Mouse (Mus musculus): Measurements from ENCODE around the gene Them7. TPM values are rescaled to one million over a fixed set of nuclear protein-coding genes. Genes with fewer than 3 reads are reported as not detected.

The Them7 gene
- polyA plus RNA-seq, 1 experiment from 2014 or later, result 0.17 TPM

DNA sequence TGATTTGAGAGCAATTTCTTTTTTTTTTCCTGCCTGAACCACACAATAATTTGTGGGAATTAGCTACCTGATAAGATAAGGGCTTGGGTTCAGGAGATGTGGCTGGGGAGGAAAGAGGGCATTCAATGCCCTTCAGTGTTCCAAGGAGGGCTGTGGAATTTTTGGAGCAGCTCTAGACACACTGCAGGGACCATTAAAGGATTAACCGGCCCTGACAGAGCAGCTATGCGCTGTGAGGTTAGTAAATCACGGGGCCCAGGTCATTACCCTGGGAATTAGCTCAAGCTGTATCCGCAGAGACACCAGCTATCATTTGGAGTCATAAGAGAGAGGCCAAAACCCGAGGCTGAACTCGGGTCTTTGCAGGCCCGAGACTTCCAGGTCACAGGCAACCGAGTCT, 24.0 kb upstream of the Them7 start:
- WGBS, result 63% methylated on average over 8 of the region's 8 CpGs
- H3K36me3 ChIP-seq (ENCODE audit: control insufficient read depth, insufficient read depth, low read length), result no peaks in the 10 kb centered on the region
- H3K27ac ChIP-seq (ENCODE audit: low read depth, low read length), result no peak overlapping the region
- ATAC-seq (ENCODE audit: low FRiP score) (no peak), DNase-seq (ENCODE audit: low spot score) (no peak)
- no peaks in the 10 kb centered on the region for H3K27me3 ChIP-seq (ENCODE audit: control insufficient read depth, insufficient read depth, low read length)
- no peak overlapping the region for H3K9ac ChIP-seq (ENCODE audit: low read depth, low read length)
- no peaks in the 10 kb centered on the region for H3K9me3 ChIP-seq (ENCODE audit: control insufficient read depth, low read length)
- H3K4me1 ChIP-seq (replicated peaks; ENCODE audit: control insufficient read depth, insufficient read depth, low read length), result no peaks in the 10 kb centered on the region
- no peak overlapping the region for H3K4me3 ChIP-seq (ENCODE audit: low read depth, low read length)
- no peak overlapping the region for H3K4me2 ChIP-seq (replicated peaks; ENCODE audit: low read depth, low read length)

GRCm38 (mm10) chr2:105206563-105207174, 17.5 kb upstream of the Them7 start:
- ATAC-seq (ENCODE audit: low FRiP score), result no peak
- 84% methylated on average over 9 of the region's 9 CpGs for WGBS
- H3K4me3 ChIP-seq (ENCODE audit: low read depth, low read length), result no peak overlapping the region

DNA sequence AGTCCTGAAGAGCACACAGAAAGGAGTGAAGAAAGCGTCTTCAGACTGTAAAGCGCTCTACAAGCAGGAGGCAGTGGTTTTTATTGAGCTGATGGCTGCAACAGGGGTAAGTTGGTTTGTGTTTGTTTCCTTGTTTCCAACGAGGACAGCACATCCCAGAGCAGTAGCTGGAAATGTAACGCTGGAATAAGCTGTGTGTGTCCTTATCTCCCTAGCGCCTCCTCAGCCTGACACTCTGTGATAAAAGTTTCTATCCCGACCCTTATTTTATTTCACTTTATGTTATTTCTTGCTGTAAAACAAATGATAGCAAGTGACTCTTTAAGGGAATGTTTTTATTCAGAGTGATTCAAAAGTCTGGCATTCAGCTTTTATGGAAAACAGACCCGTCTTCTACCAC, 11.3 kb upstream of the Them7 start:
- no peaks in the 10 kb centered on the region for H3K36me3 ChIP-seq (ENCODE audit: control insufficient read depth, insufficient read depth, low read length)
- H3K9me3 ChIP-seq (ENCODE audit: control insufficient read depth, low read length), result no peaks in the 10 kb centered on the region
- H3K27ac ChIP-seq (ENCODE audit: low read depth, low read length), result no peak overlapping the region
- ATAC-seq (ENCODE audit: low FRiP score), result no peak
- 87% methylated on average over 7 of the region's 7 CpGs for WGBS
- H3K4me2 ChIP-seq (replicated peaks; ENCODE audit: low read depth, low read length), result no peak overlapping the region
- H3K9ac ChIP-seq (ENCODE audit: low read depth, low read length), result no peak overlapping the region
- no peaks in the 10 kb centered on the region for H3K27me3 ChIP-seq (ENCODE audit: control insufficient read depth, insufficient read depth, low read length)
- no peak for DNase-seq (ENCODE audit: low spot score)
- no peak overlapping the region for H3K4me3 ChIP-seq (ENCODE audit: low read depth, low read length)
- H3K4me1 ChIP-seq (replicated peaks; ENCODE audit: control insufficient read depth, insufficient read depth, low read length), result no peaks in the 10 kb centered on the region

More at GRCm38 (mm10) chr2:105206563-105207174, 17.5 kb upstream of the Them7 start:
- H3K36me3 ChIP-seq (ENCODE audit: control insufficient read depth, insufficient read depth, low read length), result no peaks in the 10 kb centered on the region
- no peak overlapping the region for H3K9ac ChIP-seq (ENCODE audit: low read depth, low read length)
- no peaks in the 10 kb centered on the region for H3K4me1 ChIP-seq (replicated peaks; ENCODE audit: control insufficient read depth, insufficient read depth, low read length)
- H3K27me3 ChIP-seq (ENCODE audit: control insufficient read depth, insufficient read depth, low read length), result no peaks in the 10 kb centered on the region
- no peak overlapping the region for H3K27ac ChIP-seq (ENCODE audit: low read depth, low read length)
- no peak for DNase-seq (ENCODE audit: low spot score)
- H3K4me2 ChIP-seq (replicated peaks; ENCODE audit: low read depth, low read length), result no peak overlapping the region
- H3K9me3 ChIP-seq (ENCODE audit: control insufficient read depth, low read length), result no peaks in the 10 kb centered on the region

- H3K9me3 ChIP-seq (ENCODE audit: control insufficient read depth, low read length), result no peaks in the 10 kb centered on the region
- WGBS, result 73% methylated on average over 8 of the region's 8 CpGs
- H3K4me3 ChIP-seq (ENCODE audit: low read depth, low read length), result no peak overlapping the region
- H3K27ac ChIP-seq (ENCODE audit: low read depth, low read length), result no peak overlapping the region
- no peaks in the 10 kb centered on the region for H3K4me1 ChIP-seq (replicated peaks; ENCODE audit: control insufficient read depth, insufficient read depth, low read length)
- no peaks in the 10 kb centered on the region for H3K36me3 ChIP-seq (ENCODE audit: control insufficient read depth, insufficient read depth, low read length)
- ATAC-seq (ENCODE audit: low FRiP score) (no peak), DNase-seq (ENCODE audit: low spot score) (no peak)
- H3K9ac ChIP-seq (ENCODE audit: low read depth, low read length), result no peak overlapping the region
- no peak overlapping the region for H3K4me2 ChIP-seq (replicated peaks; ENCODE audit: low read depth, low read length)
- H3K27me3 ChIP-seq (ENCODE audit: control insufficient read depth, insufficient read depth, low read length), result no peaks in the 10 kb centered on the region
Measured at GRCm38 (mm10) chr2:105215914-105216313, 8.2 kb upstream of the Them7 start.

DNA sequence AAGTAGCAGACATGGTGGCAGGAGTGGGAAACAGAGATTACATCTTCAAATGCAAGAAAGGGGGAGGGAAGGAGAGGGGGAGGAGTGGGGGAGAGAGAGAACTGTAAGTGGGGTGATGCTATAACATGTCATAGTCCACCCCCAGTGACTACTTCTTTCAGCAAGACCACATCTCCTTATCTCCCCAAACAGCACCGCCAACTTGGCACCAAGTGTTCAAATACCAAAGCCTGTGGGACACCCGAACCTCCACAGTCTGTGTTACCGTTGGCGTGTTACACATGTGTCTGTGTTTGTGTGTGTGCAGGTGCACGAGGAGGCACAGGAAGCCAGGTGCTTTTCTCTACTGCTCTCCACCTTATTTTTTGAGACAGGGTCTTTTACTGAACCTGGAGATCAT, 4.9 kb upstream of the Them7 start:
- Histone ChIP-seq H3K4me1 (replicated peaks; ENCODE audit: control insufficient read depth, insufficient read depth, low read length) (no peaks in the 10 kb centered on the region), H3K36me3 (ENCODE audit: control insufficient read depth, insufficient read depth, low read length) (no peaks in the 10 kb centered on the region), H3K9ac (ENCODE audit: low read depth, low read length) (no peak overlapping the region), H3K9me3 (ENCODE audit: control insufficient read depth, low read length) (no peaks in the 10 kb centered on the region), H3K27ac (ENCODE audit: low read depth, low read length) (no peak overlapping the region), H3K4me2 (replicated peaks; ENCODE audit: low read depth, low read length) (no peak overlapping the region), H3K4me3 (ENCODE audit: low read depth, low read length) (no peak overlapping the region), H3K27me3 (ENCODE audit: control insufficient read depth, insufficient read depth, low read length) (no peaks in the 10 kb centered on the region; the same call in 1 of the 2 replicates)
- no peak for DNase-seq (ENCODE audit: low spot score)
- no peak for ATAC-seq (ENCODE audit: low FRiP score)
- 87% methylated on average over 5 of the region's 5 CpGs for WGBS

- H3K4me3 ChIP-seq (ENCODE audit: low read depth, low read length), result no peak overlapping the region
- no peaks in the 10 kb centered on the region for H3K9me3 ChIP-seq (ENCODE audit: control insufficient read depth, low read length)
- no peak overlapping the region for H3K27ac ChIP-seq (ENCODE audit: low read depth, low read length)
- H3K27me3 ChIP-seq (ENCODE audit: control insufficient read depth, insufficient read depth, low read length), result peaks cover 4% of the 10 kb centered on the region; the same call in 1 of the 2 replicates
- DNase-seq (ENCODE audit: low spot score) (no peak), ATAC-seq (ENCODE audit: low FRiP score) (no peak)
- no peak overlapping the region for H3K4me2 ChIP-seq (replicated peaks; ENCODE audit: low read depth, low read length)
- H3K36me3 ChIP-seq (ENCODE audit: control insufficient read depth, insufficient read depth, low read length), result no peaks in the 10 kb centered on the region
- WGBS, result 72% methylated on average over 8 of the region's 8 CpGs
- no peak overlapping the region for H3K9ac ChIP-seq (ENCODE audit: low read depth, low read length)
- peaks cover 4% of the 10 kb centered on the region; the same call in 1 of the 2 replicates for H3K4me1 ChIP-seq (replicated peaks; ENCODE audit: control insufficient read depth, insufficient read depth, low read length)
Measured at GRCm38 (mm10) chr2:105219664-105220063, 4.5 kb upstream of the Them7 start.

DNA sequence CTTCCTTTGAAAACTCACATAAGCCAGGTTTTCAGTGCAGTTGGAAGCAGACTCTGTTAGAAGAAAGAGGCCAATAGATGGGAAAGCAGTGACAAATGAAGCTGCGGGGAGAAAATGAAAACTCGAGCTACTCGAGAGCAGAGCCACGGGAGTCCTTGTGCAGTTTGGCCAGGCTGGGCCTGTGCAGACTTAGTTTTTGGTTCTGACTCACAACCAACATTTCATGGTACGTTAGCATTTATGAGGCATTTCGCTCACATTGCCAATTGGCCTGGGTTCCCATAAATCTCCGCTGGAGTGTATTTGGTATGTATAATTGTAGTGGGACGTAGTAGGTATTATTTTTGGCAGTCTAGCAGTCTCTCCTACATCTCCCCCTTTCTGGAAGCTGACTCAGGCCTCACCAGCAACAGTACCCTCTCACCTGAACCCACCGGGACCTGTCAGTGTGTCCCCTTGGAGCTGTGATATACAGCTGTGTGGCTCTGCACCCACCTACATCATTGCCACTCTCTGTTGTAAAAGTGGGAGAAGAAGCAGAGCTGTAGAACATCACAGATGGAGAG, 3.3 kb upstream of the Them7 start:
- no peaks in the 10 kb centered on the region for H3K36me3 ChIP-seq (ENCODE audit: control insufficient read depth, insufficient read depth, low read length)
- H3K27ac ChIP-seq (ENCODE audit: low read depth, low read length), result no peak overlapping the region
- 82% methylated on average over 9 of the region's 9 CpGs for WGBS
- DNase-seq (ENCODE audit: low spot score), result no peak
- peaks cover 5% of the 10 kb centered on the region; the same call in 1 of the 2 replicates for H3K27me3 ChIP-seq (ENCODE audit: control insufficient read depth, insufficient read depth, low read length)
- no peaks in the 10 kb centered on the region for H3K9me3 ChIP-seq (ENCODE audit: control insufficient read depth, low read length)
- H3K9ac ChIP-seq (ENCODE audit: low read depth, low read length), result no peak overlapping the region
- no peak for ATAC-seq (ENCODE audit: low FRiP score)
- peaks cover 4% of the 10 kb centered on the region; the same call in 1 of the 2 replicates for H3K4me1 ChIP-seq (replicated peaks; ENCODE audit: control insufficient read depth, insufficient read depth, low read length)
- H3K4me2 ChIP-seq (replicated peaks; ENCODE audit: low read depth, low read length), result no peak overlapping the region
- no peak overlapping the region for H3K4me3 ChIP-seq (ENCODE audit: low read depth, low read length)

- DNase-seq (ENCODE audit: low spot score) (no peak), ATAC-seq (ENCODE audit: low FRiP score) (no peak)
- no peak overlapping the region for H3K4me2 ChIP-seq (replicated peaks; ENCODE audit: low read depth, low read length)
Measured at GRCm38 (mm10) chr2:105223606-105224005, 514 bp upstream of the Them7 start.

GRCm38 (mm10) chr2:105224987-105225375, 861 bp downstream of the Them7 start:
- Histone ChIP-seq H3K4me3 (ENCODE audit: low read depth, low read length) (no peak overlapping the region), H3K4me1 (replicated peaks; ENCODE audit: control insufficient read depth, insufficient read depth, low read length) (peaks cover 4% of the 10 kb centered on the region; the same call in 1 of the 2 replicates), H3K9me3 (ENCODE audit: control insufficient read depth, low read length) (no peaks in the 10 kb centered on the region), H3K27me3 (ENCODE audit: control insufficient read depth, insufficient read depth, low read length) (peaks cover 8% of the 10 kb centered on the region; the same call in 1 of the 2 replicates), H3K36me3 (ENCODE audit: control insufficient read depth, insufficient read depth, low read length) (no peaks in the 10 kb centered on the region), H3K27ac (ENCODE audit: low read depth, low read length) (no peak overlapping the region), H3K9ac (ENCODE audit: low read depth, low read length) (no peak overlapping the region), H3K4me2 (replicated peaks; ENCODE audit: low read depth, low read length) (no peak overlapping the region)
- WGBS, result 69% methylated on average over 3 of the region's 3 CpGs
- no peak for ATAC-seq (ENCODE audit: low FRiP score)
- DNase-seq (ENCODE audit: low spot score), result no peak

More at GRCm38 (mm10) chr2:105223606-105224005, 514 bp upstream of the Them7 start:
- H3K27ac ChIP-seq (ENCODE audit: low read depth, low read length), result no peak overlapping the region
- no peak overlapping the region for H3K4me3 ChIP-seq (ENCODE audit: low read depth, low read length)
- peaks cover 4% of the 10 kb centered on the region; the same call in 1 of the 2 replicates for H3K4me1 ChIP-seq (replicated peaks; ENCODE audit: control insufficient read depth, insufficient read depth, low read length)
- WGBS, result 86% methylated on average over 11 of the region's 11 CpGs
- peaks cover 8% of the 10 kb centered on the region; the same call in 1 of the 2 replicates for H3K27me3 ChIP-seq (ENCODE audit: control insufficient read depth, insufficient read depth, low read length)
- no peaks in the 10 kb centered on the region for H3K36me3 ChIP-seq (ENCODE audit: control insufficient read depth, insufficient read depth, low read length)
- no peak overlapping the region for H3K9ac ChIP-seq (ENCODE audit: low read depth, low read length)
- no peaks in the 10 kb centered on the region for H3K9me3 ChIP-seq (ENCODE audit: control insufficient read depth, low read length)
